Mouse (Mus musculus): ENCODE measurements around the gene Slc7a9. TPM values are rescaled to one million over a fixed set of nuclear protein-coding genes. Genes with fewer than 3 reads are reported as not detected.
A peak's percentile ranks its signal among the peaks of the same experiment; 100 is the strongest.

The Slc7a9 gene
- polyA plus RNA-seq (2016; fragmentation: Nextera tagmentation; extraction: Ambion mirVana): 0.17 and 0.21 TPM in 2 replicates

- peaks cover 15% of the 10 kb centered on the region for H3K4me1 ChIP-seq (replicated peaks)
- 26% methylated on average over 15 of the region's 15 CpGs for WGBS
- no peaks in the 10 kb centered on the region for H3K36me3 ChIP-seq
- no peak within 1 kb of the TSS for H3K4me3 ChIP-seq
- H3K9me3 ChIP-seq: no peaks in the 10 kb centered on the region
- DNase-seq (ENCODE audit: low spot score): peak; percentile 13
- no peaks in the 10 kb centered on the region for H3K27me3 ChIP-seq (ENCODE audit: insufficient read depth, poor library complexity, severe bottlenecking)
- peak within 1 kb of the TSS; percentile 53; the same call in 1 of the 2 replicates for H3K27ac ChIP-seq
Measured at GRCm38 (mm10) chr7:35447996-35448846, at the start of gene Slc7a9. Gene Slc7a9 (plus strand): TSS chr7:35448796.

- Histone ChIP-seq H3K4me1 (replicated peaks) (peaks cover 13% of the 10 kb centered on the region), H3K27ac (no peak overlapping the region), H3K27me3 (ENCODE audit: insufficient read depth, poor library complexity, severe bottlenecking) (no peaks in the 10 kb centered on the region), H3K4me3 (no peak overlapping the region), H3K36me3 (peaks cover 82% of the 10 kb centered on the region), H3K9me3 (no peaks in the 10 kb centered on the region)
- WGBS: 84% methylated on average over 4 of the region's 4 CpGs
- no peak for DNase-seq (ENCODE audit: low spot score)
Measured at GRCm38 (mm10) chr7:35401169-35401568, 47.4 kb upstream of the Slc7a9 start.

- Histone ChIP-seq H3K27me3 (ENCODE audit: insufficient read depth, poor library complexity, severe bottlenecking) (no peaks in the 10 kb centered on the region), H3K4me3 (no peak overlapping the region), H3K9me3 (no peaks in the 10 kb centered on the region), H3K36me3 (peaks cover 99% of the 10 kb centered on the region), H3K27ac (no peak overlapping the region), H3K4me1 (replicated peaks) (no peaks in the 10 kb centered on the region; the same call in 1 of the 2 replicates)
- WGBS: 70% methylated on average over 5 of the region's 5 CpGs
- DNase-seq (ENCODE audit: low spot score): no peak
Measured at GRCm38 (mm10) chr7:35415226-35415625, 33.4 kb upstream of the Slc7a9 start.

- Histone ChIP-seq H3K4me1 (replicated peaks) (no peaks in the 10 kb centered on the region; the same call in 1 of the 2 replicates), H3K27me3 (ENCODE audit: insufficient read depth, poor library complexity, severe bottlenecking) (no peaks in the 10 kb centered on the region), H3K4me3 (no peak overlapping the region), H3K27ac (no peak overlapping the region), H3K9me3 (no peaks in the 10 kb centered on the region), H3K36me3 (peaks cover 99% of the 10 kb centered on the region)
- no peak for DNase-seq (ENCODE audit: low spot score)
- 88% methylated on average over 9 of the region's 9 CpGs for WGBS
Measured at GRCm38 (mm10) chr7:35415801-35416653, 32.6 kb upstream of the Slc7a9 start.

GRCm38 (mm10) chr7:35416654-35416948 is 32.0 kb upstream of the Slc7a9 start:
- WGBS: 92% methylated on average over 5 of the region's 5 CpGs
- Histone ChIP-seq H3K36me3 (peaks cover 99% of the 10 kb centered on the region), H3K9me3 (no peaks in the 10 kb centered on the region), H3K4me1 (replicated peaks) (no peaks in the 10 kb centered on the region; the same call in 1 of the 2 replicates), H3K27me3 (ENCODE audit: insufficient read depth, poor library complexity, severe bottlenecking) (no peaks in the 10 kb centered on the region), H3K4me3 (no peak overlapping the region), H3K27ac (no peak overlapping the region)
- no peak for DNase-seq (ENCODE audit: low spot score)

GRCm38 (mm10) chr7:35423071-35423470 is 25.5 kb upstream of the Slc7a9 start:
- H3K36me3 ChIP-seq: peaks cover 91% of the 10 kb centered on the region
- no peak for DNase-seq (ENCODE audit: low spot score)
- no peaks in the 10 kb centered on the region for H3K27me3 ChIP-seq (ENCODE audit: insufficient read depth, poor library complexity, severe bottlenecking)
- no peak overlapping the region for H3K4me3 ChIP-seq
- no peaks in the 10 kb centered on the region for H3K4me1 ChIP-seq (replicated peaks)
- no peak overlapping the region for H3K27ac ChIP-seq
- 93% methylated on average over 10 of the region's 10 CpGs for WGBS
- H3K9me3 ChIP-seq: no peaks in the 10 kb centered on the region

GRCm38 (mm10) chr7:35428146-35428545 is 20.4 kb upstream of the Slc7a9 start:
- H3K27me3 ChIP-seq (ENCODE audit: insufficient read depth, poor library complexity, severe bottlenecking): no peaks in the 10 kb centered on the region
- H3K36me3 ChIP-seq: peaks cover 89% of the 10 kb centered on the region
- H3K9me3 ChIP-seq: no peaks in the 10 kb centered on the region
- 94% methylated on average over 10 of the region's 10 CpGs for WGBS
- H3K4me3 ChIP-seq: no peak overlapping the region
- no peak overlapping the region for H3K27ac ChIP-seq
- DNase-seq (ENCODE audit: low spot score): no peak
- H3K4me1 ChIP-seq (replicated peaks): no peaks in the 10 kb centered on the region

- Histone ChIP-seq H3K36me3 (peaks cover 99% of the 10 kb centered on the region), H3K27me3 (ENCODE audit: insufficient read depth, poor library complexity, severe bottlenecking) (no peaks in the 10 kb centered on the region), H3K9me3 (no peaks in the 10 kb centered on the region), H3K4me1 (replicated peaks) (no peaks in the 10 kb centered on the region), H3K27ac (no peak overlapping the region), H3K4me3 (no peak overlapping the region)
- WGBS: 80% methylated on average over 9 of the region's 9 CpGs
- DNase-seq (ENCODE audit: low spot score): no peak
Measured at GRCm38 (mm10) chr7:35435266-35435665, 13.3 kb upstream of the Slc7a9 start.

GRCm38 (mm10) chr7:35447501-35447900 is 1.1 kb upstream of the Slc7a9 start:
- Histone ChIP-seq H3K9me3 (no peaks in the 10 kb centered on the region), H3K27ac (0 out of 2 replicates have a peak overlapping the region, but pooled peaks have one; percentile 53), H3K27me3 (ENCODE audit: insufficient read depth, poor library complexity, severe bottlenecking) (no peaks in the 10 kb centered on the region), H3K4me3 (no peak overlapping the region), H3K36me3 (no peaks in the 10 kb centered on the region), H3K4me1 (replicated peaks) (peaks cover 15% of the 10 kb centered on the region)
- WGBS: 31% methylated on average over 4 of the region's 4 CpGs
- DNase-seq (ENCODE audit: low spot score): no peak

GRCm38 (mm10) chr7:35448867-35449266 is 271 bp downstream of the Slc7a9 start:
- 75% methylated on average over 7 of the region's 7 CpGs for WGBS
- H3K4me3 ChIP-seq: no peak overlapping the region

GRCm38 (mm10) chr7:35456091-35456814 is 7.7 kb downstream of the Slc7a9 start:
- no peak overlapping the region for H3K27ac ChIP-seq
- no peaks in the 10 kb centered on the region for H3K4me1 ChIP-seq (replicated peaks)
- H3K36me3 ChIP-seq: no peaks in the 10 kb centered on the region
- H3K4me3 ChIP-seq: no peak overlapping the region
- 80% methylated on average over 4 of the region's 4 CpGs for WGBS
- no peaks in the 10 kb centered on the region for H3K9me3 ChIP-seq
- no peak for DNase-seq (ENCODE audit: low spot score)
- H3K27me3 ChIP-seq (ENCODE audit: insufficient read depth, poor library complexity, severe bottlenecking): no peaks in the 10 kb centered on the region

More at GRCm38 (mm10) chr7:35448867-35449266, 271 bp downstream of the Slc7a9 start:
- Histone ChIP-seq H3K36me3 (no peaks in the 10 kb centered on the region), H3K9me3 (no peaks in the 10 kb centered on the region), H3K27me3 (ENCODE audit: insufficient read depth, poor library complexity, severe bottlenecking) (no peaks in the 10 kb centered on the region), H3K4me1 (replicated peaks) (peaks cover 15% of the 10 kb centered on the region), H3K27ac (no peak overlapping the region)
- DNase-seq (ENCODE audit: low spot score): no peak

GRCm38 (mm10) chr7:35460971-35461370 is 12.4 kb downstream of the Slc7a9 start:
- H3K27ac ChIP-seq: no peak overlapping the region
- no peaks in the 10 kb centered on the region for H3K4me1 ChIP-seq (replicated peaks)
- DNase-seq (ENCODE audit: low spot score): no peak
- no peaks in the 10 kb centered on the region for H3K36me3 ChIP-seq
- WGBS: 84% methylated on average over 4 of the region's 4 CpGs
- H3K4me3 ChIP-seq: no peak overlapping the region
- H3K9me3 ChIP-seq: no peaks in the 10 kb centered on the region
- H3K27me3 ChIP-seq (ENCODE audit: insufficient read depth, poor library complexity, severe bottlenecking): no peaks in the 10 kb centered on the region

All from hindbrain, embryonic 10.5 days (tissue).